Mouse (Mus musculus) small intestine, adult 2 months (tissue): Measurements from ENCODE around the gene Prkcb. TPM values are rescaled to one million over a fixed set of nuclear protein-coding genes. Genes with fewer than 3 reads are reported as not detected.

ENCODE experiments used
- H3K27ac ChIP-seq: fragments of 200-500 bp; 2 replicates; pipeline ENCODE4 v1.5.1; 2012; ENCODE audit warnings: low read depth, low read length, control low read depth, inconsistent platforms; ENCODE audit not compliant: insufficient read depth
- H3K27me3 ChIP-seq: fragments of 200-500 bp; 2 replicates; pipeline ENCODE4 v1.6.1; 2012; ENCODE audit warnings: mild to moderate bottlenecking, moderate library complexity, low read length, inconsistent platforms; ENCODE audit not compliant: control insufficient read depth, insufficient read depth
- H3K36me3 ChIP-seq: fragments of 200-500 bp; 2 replicates; pipeline ENCODE4 v1.6.1; 2012; ENCODE audit warnings: mild to moderate bottlenecking, low read length, control low read depth, inconsistent platforms; ENCODE audit not compliant: control insufficient read depth, insufficient read depth
- H3K4me1 ChIP-seq: fragments of 200-500 bp; 2 replicates; pipeline ENCODE4 v1.6.1; 2012; ENCODE audit warnings: low read length, inconsistent platforms, mixed read lengths; ENCODE audit not compliant: control insufficient read depth, insufficient read depth, insufficient read length
- H3K4me3 ChIP-seq: fragments of 200-500 bp; 2 replicates; pipeline ENCODE4 v1.5.1; 2012; ENCODE audit warnings: low read depth, mild to moderate bottlenecking, control low read depth, inconsistent platforms, low read length, moderate library complexity
- CTCF ChIP-seq: fragments of 200-500 bp; IDR thresholded peaks from 2 replicates; pipeline ENCODE4 v1.5.1; 2012; ENCODE audit warnings: low read depth, mild to moderate bottlenecking, control low read depth, inconsistent platforms, low read length, moderate library complexity, mixed read lengths; ENCODE audit not compliant: insufficient replicate concordance, insufficient read length; ENCODE audit errors: extremely low read depth
- POLR2A ChIP-seq: fragments of 200-500 bp; IDR thresholded peaks from 2 replicates; pipeline ENCODE4 v1.6.1; 2012; ENCODE audit warnings: low read depth, mild to moderate bottlenecking, control low read depth, inconsistent platforms, low read length, moderate library complexity
- WGBS: fragments of 180-500 bp; shearing (Covaris S2); methylation state at CpG from one replicate; pipeline ENCODE4 v1.1.7; 2018; 5-methylcytosine and 5-hydroxymethylcytosine counted together
- polyA plus RNA-seq: library from polyadenylated mRNA; depleted of rRNA; stranded (reverse); fragments of >200 nt; gene quantifications from 2 replicates; pipeline ENCODE4 v1.2.3, GENCODE M21; 2012

Prkcb gene
- polyA plus RNA-seq, 1 experiment = 6.1 TPM

- no peaks in the 10 kb centered on the region for H3K36me3 ChIP-seq
- H3K4me1 ChIP-seq = no peaks in the 10 kb centered on the region
- TF ChIP-seq POLR2A (no peak), CTCF (no peak)
- no peaks in the 10 kb centered on the region; the same call in 1 of the 2 replicates for H3K27me3 ChIP-seq
- WGBS = 87% methylated on average over 12 of the region's 12 CpGs
- H3K4me3 ChIP-seq = no peak overlapping the region
- no peak overlapping the region for H3K27ac ChIP-seq
These were observed 81.9 kb downstream of the Prkcb start for GRCm38 (mm10) chr7:122370488-122370887.

DNA sequence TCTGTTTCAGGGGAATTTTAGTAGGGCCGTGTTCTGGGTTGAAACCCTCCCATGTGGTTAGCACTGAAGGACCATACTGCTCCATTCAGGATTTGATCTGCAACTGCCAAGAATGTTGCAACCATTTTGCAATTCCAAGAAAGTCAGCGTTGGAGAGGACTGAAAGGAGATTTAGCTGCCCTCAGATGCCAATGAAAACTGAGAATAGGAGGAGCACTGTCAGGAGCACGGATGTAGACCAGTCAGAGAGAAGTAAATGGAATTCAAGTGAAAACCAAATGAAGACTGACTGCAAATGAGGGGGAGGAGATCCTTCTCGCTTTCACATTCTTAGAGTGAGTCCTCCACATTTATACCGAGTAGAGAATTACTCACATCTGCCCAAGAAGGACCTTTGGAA, 83.4 kb downstream of the Prkcb start:
- TF ChIP-seq CTCF (no peak), POLR2A (no peak)
- no peaks in the 10 kb centered on the region for H3K4me1 ChIP-seq
- H3K27ac ChIP-seq = no peak overlapping the region
- no peaks in the 10 kb centered on the region; the same call in 1 of the 2 replicates for H3K27me3 ChIP-seq
- no peak overlapping the region for H3K4me3 ChIP-seq
- 70% methylated on average over 5 of the region's 5 CpGs for WGBS
- H3K36me3 ChIP-seq = no peaks in the 10 kb centered on the region

GRCm38 (mm10) chr7:122372349-122372748, 83.8 kb downstream of the Prkcb start:
- Histone ChIP-seq H3K27me3 (no peaks in the 10 kb centered on the region; the same call in 1 of the 2 replicates), H3K36me3 (no peaks in the 10 kb centered on the region), H3K4me1 (no peaks in the 10 kb centered on the region), H3K27ac (no peak overlapping the region), H3K4me3 (no peak overlapping the region)
- TF ChIP-seq CTCF = no peak
- no peak for TF ChIP-seq POLR2A
- 59% methylated on average over 3 of the region's 3 CpGs for WGBS

DNA sequence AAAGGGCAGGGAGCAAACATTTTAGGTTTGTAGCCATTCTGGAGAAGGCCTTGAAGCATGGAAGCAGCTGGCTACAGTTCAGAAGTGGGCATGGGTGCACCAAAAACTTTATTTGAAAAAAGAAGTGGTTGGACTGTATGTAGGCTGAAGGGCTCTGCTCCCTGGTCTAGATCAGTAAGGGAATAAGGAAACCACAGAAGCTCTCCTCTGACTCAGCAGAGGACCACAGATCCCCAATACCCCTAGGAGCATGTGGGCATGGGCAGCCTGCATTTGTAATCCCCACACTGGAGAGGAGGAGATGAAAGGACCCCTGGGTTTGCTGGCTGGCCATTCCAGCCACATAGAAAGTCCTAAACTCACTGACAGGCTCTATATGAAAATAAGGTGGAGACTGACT, 88.3 kb downstream of the Prkcb start:
- no peaks in the 10 kb centered on the region for H3K36me3 ChIP-seq
- H3K4me3 ChIP-seq = no peak overlapping the region
- no peak for TF ChIP-seq POLR2A
- no peak for TF ChIP-seq CTCF
- H3K27me3 ChIP-seq = no peaks in the 10 kb centered on the region; the same call in 1 of the 2 replicates
- no peaks in the 10 kb centered on the region for H3K4me1 ChIP-seq
- no peak overlapping the region for H3K27ac ChIP-seq

DNA sequence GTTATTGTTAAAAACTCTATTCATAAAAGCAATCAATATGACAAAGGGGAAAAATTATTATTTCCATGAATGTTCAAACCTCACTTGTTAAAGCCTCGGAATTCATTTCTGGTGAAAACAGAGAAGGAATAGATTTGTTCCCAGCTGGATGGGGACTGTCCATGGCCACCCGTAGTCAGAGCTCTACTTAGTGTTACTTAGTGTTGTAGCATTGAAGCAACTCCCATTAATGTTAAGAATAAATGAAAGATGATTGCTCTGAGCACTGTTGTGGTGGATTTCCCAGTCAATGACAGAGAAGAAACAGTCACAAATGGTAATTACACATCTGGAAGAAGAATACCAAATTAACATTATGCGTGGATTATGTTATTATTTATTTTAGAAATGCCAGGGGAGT, 89.4 kb downstream of the Prkcb start:
- no peaks in the 10 kb centered on the region for H3K4me1 ChIP-seq
- no peaks in the 10 kb centered on the region; the same call in 1 of the 2 replicates for H3K27me3 ChIP-seq
- no peaks in the 10 kb centered on the region for H3K36me3 ChIP-seq
- TF ChIP-seq CTCF (no peak), POLR2A (no peak)
- H3K27ac ChIP-seq = no peak overlapping the region
- WGBS = 78% methylated on average over 3 of the region's 3 CpGs
- H3K4me3 ChIP-seq = no peak overlapping the region

DNA sequence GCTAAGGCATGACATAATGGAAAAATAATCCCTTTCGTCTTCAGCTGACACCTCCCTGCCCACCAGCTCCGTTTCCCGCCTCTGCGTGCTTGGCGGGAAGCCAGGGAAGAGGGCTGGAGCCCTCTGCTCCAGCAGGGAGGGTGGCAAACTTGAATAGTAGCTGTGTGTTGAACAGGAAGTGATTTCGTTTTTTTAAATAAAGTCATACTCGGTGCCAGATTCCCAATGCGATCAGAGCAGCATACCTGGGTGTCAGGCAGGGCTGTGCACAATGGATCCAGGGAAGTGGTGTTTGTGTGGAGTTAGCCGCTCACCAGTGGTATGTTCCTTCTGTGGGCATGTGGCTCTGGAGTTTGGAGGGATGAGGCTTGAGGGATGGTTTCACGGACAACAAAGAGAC, 89.9 kb downstream of the Prkcb start:
- TF ChIP-seq CTCF (no peak), POLR2A (no peak)
- no peak overlapping the region for H3K27ac ChIP-seq
- H3K36me3 ChIP-seq = no peaks in the 10 kb centered on the region
- H3K4me3 ChIP-seq = no peak overlapping the region
- H3K4me1 ChIP-seq = no peaks in the 10 kb centered on the region
- 23% methylated on average over 10 of the region's 10 CpGs for WGBS
- H3K27me3 ChIP-seq = no peaks in the 10 kb centered on the region; the same call in 1 of the 2 replicates

- WGBS = 86% methylated on average over 7 of the region's 7 CpGs
- H3K27ac ChIP-seq = no peak overlapping the region
- H3K4me3 ChIP-seq = no peak overlapping the region
- H3K36me3 ChIP-seq = no peaks in the 10 kb centered on the region
- TF ChIP-seq CTCF = no peak
- no peak for TF ChIP-seq POLR2A
- H3K4me1 ChIP-seq = no peaks in the 10 kb centered on the region
- no peaks in the 10 kb centered on the region for H3K27me3 ChIP-seq
These were observed 90.7 kb downstream of the Prkcb start for GRCm38 (mm10) chr7:122379292-122379691.
